Mouse (Mus musculus) intestine, postnatal 0 days (tissue): ENCODE data around the gene Dnah10. TPM values are rescaled to one million over a fixed set of nuclear protein-coding genes. Genes with fewer than 3 reads are reported as not detected.

Experiments
- ATAC-seq: fragments of 200-750 bp; cut with Nextera tagmentation; 2 replicates; pipeline ENCODE4 v1.8.0; 2017; ENCODE audit warnings: mild to moderate bottlenecking, moderate TSS enrichment, moderate library complexity
- H3K27ac ChIP-seq: fragments of 300-500 bp; sonication (generic); 2 replicates; pipeline ENCODE4 v1.5.1; 2014; ENCODE audit warnings: mild to moderate bottlenecking, low read depth, low read length, moderate library complexity
- H3K27me3 ChIP-seq: fragments of 300-500 bp; sonication (generic); replicated peaks from 2 replicates; pipeline ENCODE4 v1.6.1; 2014; ENCODE audit warnings: low read length, mixed read lengths; ENCODE audit not compliant: control insufficient read depth, insufficient read depth
- H3K36me3 ChIP-seq: fragments of 300-500 bp; sonication (generic); 2 replicates; pipeline ENCODE4 v1.6.1; 2014; ENCODE audit warnings: mild to moderate bottlenecking, moderate library complexity; ENCODE audit not compliant: control insufficient read depth, insufficient read depth
- H3K4me1 ChIP-seq: fragments of 300-500 bp; sonication (generic); replicated peaks from 2 replicates; pipeline ENCODE4 v1.6.1; 2014; ENCODE audit warnings: antibody characterized with exemption, low read length, mixed read lengths; ENCODE audit not compliant: control insufficient read depth, insufficient read depth
- H3K4me2 ChIP-seq: fragments of 300-500 bp; sonication (generic); replicated peaks from 2 replicates; pipeline ENCODE4 v1.6.1; 2014; ENCODE audit warnings: low read depth, mild to moderate bottlenecking, moderate library complexity
- H3K4me3 ChIP-seq: fragments of 300-500 bp; sonication (generic); 2 replicates; pipeline ENCODE4 v1.5.1; 2014; ENCODE audit warnings: low read depth, low read length
- H3K9ac ChIP-seq: fragments of 300-500 bp; sonication (generic); 2 replicates; pipeline ENCODE4 v1.6.1; 2014; ENCODE audit warnings: mild to moderate bottlenecking, low read depth, low read length
- H3K9me3 ChIP-seq: fragments of 300-500 bp; sonication (generic); 2 replicates; pipeline ENCODE4 v1.6.1; 2016; ENCODE audit warnings: mixed run types; ENCODE audit not compliant: control insufficient read depth
- CTCF ChIP-seq: sonication (generic); IDR thresholded peaks from 2 replicates; pipeline ENCODE4 v1.5.1; 2016; ENCODE audit warnings: low read depth, mild to moderate bottlenecking, control low read depth, antibody characterized with exemption, moderate library complexity
- WGBS: fragments of 180-500 bp; shearing (Covaris S2); extraction: QIAGEN DNeasy Blood & Tissue Kit; methylation state at CpG from one replicate; pipeline ENCODE4 v1.1.7; 2014; 5-methylcytosine and 5-hydroxymethylcytosine counted together
- polyA plus RNA-seq: library from polyadenylated mRNA; unstranded; fragments of >200 nt; fragmentation: Nextera tagmentation; extraction: Ambion mirVana; gene quantifications from 2 replicates; pipeline ENCODE4 v1.2.1, GENCODE M21; 2015

Dnah10 gene
- polyA plus RNA-seq, 1 experiment from 2014 or later, result 0.01 TPM

- ATAC-seq, result no peak
- 57% methylated on average over 7 of the region's 7 CpGs for WGBS
- TF ChIP-seq CTCF, result no peak
Measured at GRCm38 (mm10) chr5:124840202-124840601, 115.3 kb downstream of the Dnah10 start.

GRCm38 (mm10) chr5:124840669-124841068, 115.8 kb downstream of the Dnah10 start:
- H3K36me3 ChIP-seq, result no peaks in the 10 kb centered on the region
- no peak for ATAC-seq
- no peak overlapping the region for H3K27ac ChIP-seq
- TF ChIP-seq CTCF, result no peak
- no peak overlapping the region for H3K4me3 ChIP-seq
- 78% methylated on average over 2 of the region's 2 CpGs for WGBS
- H3K9me3 ChIP-seq, result no peaks in the 10 kb centered on the region
- no peak overlapping the region for H3K9ac ChIP-seq
- no peak overlapping the region for H3K4me2 ChIP-seq
- no peaks in the 10 kb centered on the region for H3K27me3 ChIP-seq
- no peaks in the 10 kb centered on the region for H3K4me1 ChIP-seq

More at GRCm38 (mm10) chr5:124840202-124840601, 115.3 kb downstream of the Dnah10 start:
- no peaks in the 10 kb centered on the region for H3K27me3 ChIP-seq
- no peak overlapping the region for H3K9ac ChIP-seq
- H3K9me3 ChIP-seq, result no peaks in the 10 kb centered on the region
- H3K4me3 ChIP-seq, result no peak overlapping the region
- no peaks in the 10 kb centered on the region for H3K36me3 ChIP-seq
- H3K4me1 ChIP-seq, result no peaks in the 10 kb centered on the region
- no peak overlapping the region for H3K4me2 ChIP-seq
- H3K27ac ChIP-seq, result no peak overlapping the region

- H3K9me3 ChIP-seq, result no peaks in the 10 kb centered on the region
- no peaks in the 10 kb centered on the region for H3K4me1 ChIP-seq
- WGBS, result 85% methylated on average over 8 of the region's 8 CpGs
- no peak overlapping the region for H3K27ac ChIP-seq
- no peak for ATAC-seq
- no peak overlapping the region for H3K9ac ChIP-seq
- no peaks in the 10 kb centered on the region for H3K27me3 ChIP-seq
- no peak overlapping the region for H3K4me2 ChIP-seq
- TF ChIP-seq CTCF, result no peak
- H3K4me3 ChIP-seq, result no peak overlapping the region
- no peaks in the 10 kb centered on the region for H3K36me3 ChIP-seq
Measured at GRCm38 (mm10) chr5:124843386-124843785, 118.5 kb downstream of the Dnah10 start.

- Histone ChIP-seq H3K9ac (no peak overlapping the region), H3K36me3 (no peaks in the 10 kb centered on the region), H3K27ac (no peak overlapping the region), H3K4me1 (no peaks in the 10 kb centered on the region), H3K4me3 (no peak overlapping the region), H3K4me2 (no peak overlapping the region), H3K9me3 (no peaks in the 10 kb centered on the region), H3K27me3 (no peaks in the 10 kb centered on the region)
- WGBS, result 66% methylated on average over 4 of the region's 4 CpGs
- ATAC-seq, result no peak
- TF ChIP-seq CTCF, result no peak
Measured at GRCm38 (mm10) chr5:124844929-124845328, 120.0 kb downstream of the Dnah10 start.

- H3K4me3 ChIP-seq, result no peak overlapping the region
- H3K9me3 ChIP-seq, result no peaks in the 10 kb centered on the region
- no peak for TF ChIP-seq CTCF
- no peak overlapping the region for H3K4me2 ChIP-seq
- H3K4me1 ChIP-seq, result no peaks in the 10 kb centered on the region
- no peaks in the 10 kb centered on the region for H3K27me3 ChIP-seq
- ATAC-seq, result no peak
- 87% methylated on average over 1 of the region's 1 CpGs for WGBS
- H3K27ac ChIP-seq, result no peak overlapping the region
- H3K36me3 ChIP-seq, result no peaks in the 10 kb centered on the region
- no peak overlapping the region for H3K9ac ChIP-seq
Measured at GRCm38 (mm10) chr5:124847014-124847413, 122.1 kb downstream of the Dnah10 start.

GRCm38 (mm10) chr5:124848994-124849393, 124.1 kb downstream of the Dnah10 start:
- Histone ChIP-seq H3K36me3 (no peaks in the 10 kb centered on the region), H3K4me1 (no peaks in the 10 kb centered on the region), H3K27me3 (no peaks in the 10 kb centered on the region), H3K9ac (no peak overlapping the region), H3K4me2 (no peak overlapping the region), H3K27ac (no peak overlapping the region), H3K9me3 (no peaks in the 10 kb centered on the region), H3K4me3 (no peak overlapping the region)
- no peak for ATAC-seq
- 66% methylated on average over 3 of the region's 3 CpGs for WGBS
- no peak for TF ChIP-seq CTCF

- H3K9me3 ChIP-seq, result no peaks in the 10 kb centered on the region
- WGBS, result 57% methylated on average over 4 of the region's 4 CpGs
- no peak overlapping the region for H3K27ac ChIP-seq
- H3K4me2 ChIP-seq, result no peak overlapping the region
- H3K27me3 ChIP-seq, result no peaks in the 10 kb centered on the region
- H3K4me1 ChIP-seq, result no peaks in the 10 kb centered on the region
- H3K9ac ChIP-seq, result no peak overlapping the region
- no peaks in the 10 kb centered on the region for H3K36me3 ChIP-seq
- ATAC-seq, result no peak
- H3K4me3 ChIP-seq, result no peak overlapping the region
- no peak for TF ChIP-seq CTCF
Measured at GRCm38 (mm10) chr5:124851572-124851971, 126.7 kb downstream of the Dnah10 start.
